Mouse (Mus musculus) B cell, adult 62 days (primary cell): ENCODE measurements around the gene Bach1. TPM values are rescaled to one million over a fixed set of nuclear protein-coding genes. Genes with fewer than 3 reads are reported as not detected.

Experiments used
- total RNA-seq: library from RNA; stranded (reverse); gene quantifications from 4 replicates; pipeline ENCODE4 v1.2.4, GENCODE M21; 2023

Gene Bach1
- total RNA-seq: 24.7 to 28.8 TPM (median 25.4 TPM) in 4 replicates

GRCm38 (mm10) chr16:87698692-87699305 lies at the start of gene Bach1:
Gene Bach1 (plus strand): TSS chr16:87698945.

Other genes with a start within 250 kb of the Bach1 start
- gene Usp16, start 244.2 kb upstream of the Bach1 start, total RNA-seq: 176 to 195 TPM (median 186 TPM) in 4 replicates
- 141 to 162 TPM (median 150 TPM) in 4 replicates for gene Cct8, start 203.1 kb upstream of the Bach1 start, total RNA-seq
- not detected in 4 replicates for gene Map3k7cl, start 145.6 kb upstream of the Bach1 start, total RNA-seq